Mouse (Mus musculus) T-helper 17 cell (primary cell): ENCODE results near the gene Tmem252.

Source experiments
- in situ Hi-C, 2 experiments: fragments of 300-600 bp; cut with MboI, MseI; formaldehyde crosslinking; loops; 1 replicate in 1 of 2; 2 replicates in 1 of 2; pipeline ENCODE4 v1.15.1; 2025; ENCODE audit warnings: high pct_unique_total_duplicates in 2 of 2

The Tmem252 gene

GRCm38 (mm10) chr19:24719504-24719903 lies 45.7 kb downstream of the Tmem252 start:
- in situ Hi-C loops = no loop called here

- in situ Hi-C loops = no loop called here
These were observed 46.6 kb downstream of the Tmem252 start for GRCm38 (mm10) chr19:24720448-24720847.

GRCm38 (mm10) chr19:24724362-24724761 lies 50.6 kb downstream of the Tmem252 start:
- in situ Hi-C loops = no loop called here

DNA sequence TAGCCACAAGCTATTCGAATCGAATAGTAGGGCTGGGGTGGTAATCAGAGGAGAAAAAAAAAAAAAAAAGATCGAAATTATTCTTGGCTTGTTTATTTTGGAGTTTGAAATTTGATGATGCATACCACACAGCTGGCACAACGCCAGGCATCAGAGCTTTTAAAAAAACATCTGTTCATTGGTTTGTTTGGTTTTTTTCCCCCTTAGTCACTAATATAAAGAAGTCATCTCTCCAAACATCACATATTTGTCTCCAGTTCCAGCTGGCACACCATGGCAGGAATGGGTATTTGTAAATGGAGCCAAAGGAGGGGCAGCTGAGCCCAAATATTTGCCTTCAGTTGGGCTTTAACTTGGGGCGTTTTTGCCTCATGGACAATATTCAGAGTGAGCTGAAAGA lies 56.9 kb downstream of the Tmem252 start:
- in situ Hi-C loops = no loop called here
